In the genomic region with DNA sequence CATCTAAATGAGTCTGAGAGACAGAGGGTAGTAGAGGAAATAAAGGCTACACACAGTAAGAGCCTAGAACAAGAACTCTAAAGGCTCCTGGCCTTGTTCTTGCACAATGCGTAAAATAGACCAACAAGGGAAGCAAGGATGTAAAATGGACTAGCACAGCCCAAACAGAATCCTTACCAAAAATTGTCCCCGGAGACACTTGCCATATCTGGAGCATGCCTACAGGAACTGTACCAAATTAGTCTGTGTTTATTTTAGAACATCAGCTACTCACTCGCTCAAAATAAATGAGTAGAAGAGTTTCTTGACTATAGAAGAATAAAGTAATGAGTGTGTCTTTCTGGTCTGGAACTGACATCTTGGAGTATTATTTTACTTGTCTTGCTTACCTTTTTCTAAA, we compare ENCODE assay signal across 29 mouse cellular contexts.
"Had no signal": no experiment of that assay in that cellular context is flagged by ENCODE, and none has a peak within 500 bp of the region (broad histone marks: within the 10 kb centered on the region; RNA-seq: fewer than 3 reads in every experiment).

No protein-coding gene starts in this region.

- H3K36me3 ChIP-seq: embryonic facial prominence, embryonic 10.5 days; embryonic facial prominence, embryonic 12.5 days; embryonic facial prominence, embryonic 15.5 days; forebrain, embryonic 10.5 days; forebrain, embryonic 12.5 days; forebrain, embryonic 15.5 days had no signal

- H3K9me3 ChIP-seq: embryonic facial prominence, embryonic 10.5 days; embryonic facial prominence, embryonic 12.5 days; embryonic facial prominence, embryonic 13.5 days; embryonic facial prominence, embryonic 15.5 days; forebrain, embryonic 10.5 days; forebrain, embryonic 12.5 days; forebrain, embryonic 13.5 days; forebrain, embryonic 15.5 days had no signal

- H3K4me1 ChIP-seq: embryonic facial prominence, embryonic 15.5 days; forebrain, embryonic 10.5 days; forebrain, embryonic 12.5 days; forebrain, embryonic 15.5 days had no signal

- H3K27ac ChIP-seq: embryonic facial prominence, embryonic 10.5 days; embryonic facial prominence, embryonic 12.5 days; embryonic facial prominence, embryonic 13.5 days; embryonic facial prominence, embryonic 15.5 days; forebrain, embryonic 10.5 days; forebrain, embryonic 12.5 days; forebrain, embryonic 13.5 days; forebrain, embryonic 15.5 days; gastrocnemius, adult 2 months; heart, adult 2 months had no signal

- H3K27me3 ChIP-seq: embryonic facial prominence, embryonic 12.5 days; embryonic facial prominence, embryonic 13.5 days; embryonic facial prominence, embryonic 15.5 days; forebrain, embryonic 12.5 days; forebrain, embryonic 13.5 days; forebrain, embryonic 15.5 days had no signal

- H3K4me3 ChIP-seq: embryonic facial prominence, embryonic 10.5 days; embryonic facial prominence, embryonic 12.5 days; embryonic facial prominence, embryonic 13.5 days; embryonic facial prominence, embryonic 15.5 days; erythroblast, embryonic 14.5 days; forebrain, embryonic 10.5 days; forebrain, embryonic 12.5 days; forebrain, embryonic 13.5 days; forebrain, embryonic 15.5 days; gastrocnemius, adult 2 months; heart, adult 2 months had no signal

- DNase-seq: cerebellum, adult 2 months; cerebellum, adult 8-10 months; cerebellum, adult 9-10 months; cerebellum, adult 9-11 months; cerebellum, postnatal 10 days; cerebellum, postnatal 14 days; cerebellum, postnatal 25 days; cerebellum, postnatal 36 days; embryo, embryonic 11 days; forebrain, postnatal 0 days; gastrocnemius, adult 2 months; gastrocnemius, postnatal 10 days; gastrocnemius, postnatal 14 days; gastrocnemius, postnatal 25 days; gastrocnemius, postnatal 36 days; heart, adult 11 months; heart, adult 18-20 months; heart, adult 2 months had no signal

- ATAC-seq: forebrain, embryonic 13.5 days; forebrain, embryonic 14.5 days; forebrain, embryonic 15.5 days; forebrain, embryonic 16.5 days; forebrain, postnatal 0 days had no signal

- H3K4me2 ChIP-seq: embryonic facial prominence, embryonic 12.5 days; embryonic facial prominence, embryonic 13.5 days; embryonic facial prominence, embryonic 15.5 days; forebrain, embryonic 12.5 days; forebrain, embryonic 13.5 days; forebrain, embryonic 15.5 days had no signal

- H3K9ac ChIP-seq: embryonic facial prominence, embryonic 12.5 days; embryonic facial prominence, embryonic 13.5 days; embryonic facial prominence, embryonic 15.5 days; forebrain, embryonic 12.5 days; forebrain, embryonic 13.5 days; forebrain, embryonic 15.5 days; forebrain, postnatal 0 days had no signal
